Mouse (Mus musculus) ovary, adult 18-20 months (tissue): ENCODE measurements around the gene Cidec.

Experiments
- DNase-seq: peaks from one replicate; pipeline ENCODE4 v3.0.0; 2022; ENCODE audit warnings: low spot score, mixed read lengths

The Cidec gene

GRCm38 (mm10) chr6:113435664-113436205 lies at the start of gene Cidec:
Gene Cidec, minus strand, starts transcription at chr6:113435760.
- DNase-seq: no peak

GRCm38 (mm10) chr6:113483729-113484128 lies 48.2 kb upstream of the Cidec start:
- no peak for DNase-seq

- DNase-seq: peak; percentile 96
Measured at GRCm38 (mm10) chr6:113483100-113483615, 47.6 kb upstream of the Cidec start, which contains the start of gene Creld1. Gene Creld1, plus strand, starts transcription at chr6:113483297.

- no peak for DNase-seq
Measured at GRCm38 (mm10) chr6:113482477-113483099, 47.0 kb upstream of the Cidec start.

- no peak for DNase-seq
Measured at GRCm38 (mm10) chr6:113480555-113481373, 45.2 kb upstream of the Cidec start.

GRCm38 (mm10) chr6:113478906-113479305 lies 43.3 kb upstream of the Cidec start:
- DNase-seq: no peak

GRCm38 (mm10) chr6:113477353-113477752 lies 41.8 kb upstream of the Cidec start:
- no peak for DNase-seq

GRCm38 (mm10) chr6:113473715-113474114 lies 38.2 kb upstream of the Cidec start:
- no peak for DNase-seq

GRCm38 (mm10) chr6:113473246-113473645 lies 37.7 kb upstream of the Cidec start:
- no peak for DNase-seq

GRCm38 (mm10) chr6:113472061-113472460 lies 36.5 kb upstream of the Cidec start:
- no peak for DNase-seq

GRCm38 (mm10) chr6:113471297-113471936 lies 35.9 kb upstream of the Cidec start, which contains the start of gene Il17rc:
Gene Il17rc, plus strand, starts transcription at chr6:113471427.
- DNase-seq: peak; percentile 52

- DNase-seq: peak; percentile 40
Measured at GRCm38 (mm10) chr6:113469432-113469831, 33.9 kb upstream of the Cidec start.

- peak; percentile 22 for DNase-seq
Measured at GRCm38 (mm10) chr6:113469021-113469420, 33.5 kb upstream of the Cidec start.

GRCm38 (mm10) chr6:113468512-113468911 lies 33.0 kb upstream of the Cidec start:
- DNase-seq: no peak

GRCm38 (mm10) chr6:113465602-113466001 lies 30.0 kb upstream of the Cidec start:
- no peak for DNase-seq

GRCm38 (mm10) chr6:113464040-113464439 lies 28.5 kb upstream of the Cidec start:
- DNase-seq: no peak

- DNase-seq: no peak
Measured at GRCm38 (mm10) chr6:113458635-113459034, 23.1 kb upstream of the Cidec start.

GRCm38 (mm10) chr6:113457952-113458534 lies 22.5 kb upstream of the Cidec start, which contains the start of gene Il17re:
Gene Il17re, plus strand, starts transcription at chr6:113458484.
- no peak for DNase-seq

- no peak for DNase-seq
Measured at GRCm38 (mm10) chr6:113455007-113455406, 19.4 kb upstream of the Cidec start.

GRCm38 (mm10) chr6:113451839-113452238 lies 16.3 kb upstream of the Cidec start:
- no peak for DNase-seq

GRCm38 (mm10) chr6:113447639-113448038 lies 12.1 kb upstream of the Cidec start:
- no peak for DNase-seq
